Mouse (Mus musculus) ovary, adult 18-20 months (tissue): ENCODE data around the gene Eif3m.
A peak's percentile ranks its signal among the peaks of the same experiment; 100 is the strongest.
"Not testable (repeated sequence)": the region's sequence is repeated elsewhere in the genome, so short reads cannot be mapped to it uniquely, and the experiment has no call there.

Source experiments
- DNase-seq: peaks from one replicate; pipeline ENCODE4 v3.0.0; 2022; ENCODE audit warnings: low spot score, mixed read lengths

Eif3m gene

GRCm38 (mm10) chr2:105016967-105017287 is at the start of gene Eif3m:
Eif3m (minus strand) TSS chr2:105017080.
- peak; percentile 87 for DNase-seq

GRCm38 (mm10) chr2:105062741-105063372 is 46.0 kb upstream of the Eif3m start:
- no peak for DNase-seq

GRCm38 (mm10) chr2:105058577-105059116 is 41.8 kb upstream of the Eif3m start:
- DNase-seq: no peak

- DNase-seq: no peak
Observed at GRCm38 (mm10) chr2:105055529-105055928, 38.6 kb upstream of the Eif3m start.

- no peak for DNase-seq
Observed at GRCm38 (mm10) chr2:105048301-105048700, 31.4 kb upstream of the Eif3m start.

GRCm38 (mm10) chr2:105043152-105043551 is 26.3 kb upstream of the Eif3m start:
- DNase-seq: no peak

- no peak for DNase-seq
Observed at GRCm38 (mm10) chr2:105040859-105041258, 24.0 kb upstream of the Eif3m start.

GRCm38 (mm10) chr2:105038879-105039278 is 22.0 kb upstream of the Eif3m start:
- no peak for DNase-seq

- no peak for DNase-seq
Observed at GRCm38 (mm10) chr2:105037956-105038569, 21.2 kb upstream of the Eif3m start.

- DNase-seq: no peak
Observed at GRCm38 (mm10) chr2:105036401-105037070, 19.7 kb upstream of the Eif3m start.

GRCm38 (mm10) chr2:105035985-105036384 is 19.1 kb upstream of the Eif3m start:
- DNase-seq: no peak

GRCm38 (mm10) chr2:105034084-105034483 is 17.2 kb upstream of the Eif3m start:
- no peak for DNase-seq

- DNase-seq: no peak
Observed at GRCm38 (mm10) chr2:105030505-105030904, 13.6 kb upstream of the Eif3m start.

GRCm38 (mm10) chr2:105028806-105029205 is 11.9 kb upstream of the Eif3m start:
- DNase-seq: no peak

GRCm38 (mm10) chr2:105026950-105027695 is 10.2 kb upstream of the Eif3m start:
- DNase-seq: no peak

GRCm38 (mm10) chr2:105025610-105026009 is 8.7 kb upstream of the Eif3m start:
- not testable (repeated sequence) for DNase-seq

- DNase-seq: no peak
Observed at GRCm38 (mm10) chr2:105023815-105024214, 6.9 kb upstream of the Eif3m start.

GRCm38 (mm10) chr2:105023031-105023615 is 6.2 kb upstream of the Eif3m start:
- DNase-seq: no peak

GRCm38 (mm10) chr2:105021836-105022235 is 5.0 kb upstream of the Eif3m start:
- DNase-seq: no peak

- no peak for DNase-seq
Observed at GRCm38 (mm10) chr2:105021256-105021655, 4.4 kb upstream of the Eif3m start.

- no peak for DNase-seq
Observed at GRCm38 (mm10) chr2:105019457-105019856, 2.6 kb upstream of the Eif3m start.

- DNase-seq: no peak
Observed at GRCm38 (mm10) chr2:105017802-105018201, 922 bp upstream of the Eif3m start.
